Mouse (Mus musculus): ENCODE measurements around the gene Net1.
"Not testable (repeated sequence)": the region's sequence is repeated elsewhere in the genome, so short reads cannot be mapped to it uniquely, and the experiment has no call there.

Gene Net1

DNA sequence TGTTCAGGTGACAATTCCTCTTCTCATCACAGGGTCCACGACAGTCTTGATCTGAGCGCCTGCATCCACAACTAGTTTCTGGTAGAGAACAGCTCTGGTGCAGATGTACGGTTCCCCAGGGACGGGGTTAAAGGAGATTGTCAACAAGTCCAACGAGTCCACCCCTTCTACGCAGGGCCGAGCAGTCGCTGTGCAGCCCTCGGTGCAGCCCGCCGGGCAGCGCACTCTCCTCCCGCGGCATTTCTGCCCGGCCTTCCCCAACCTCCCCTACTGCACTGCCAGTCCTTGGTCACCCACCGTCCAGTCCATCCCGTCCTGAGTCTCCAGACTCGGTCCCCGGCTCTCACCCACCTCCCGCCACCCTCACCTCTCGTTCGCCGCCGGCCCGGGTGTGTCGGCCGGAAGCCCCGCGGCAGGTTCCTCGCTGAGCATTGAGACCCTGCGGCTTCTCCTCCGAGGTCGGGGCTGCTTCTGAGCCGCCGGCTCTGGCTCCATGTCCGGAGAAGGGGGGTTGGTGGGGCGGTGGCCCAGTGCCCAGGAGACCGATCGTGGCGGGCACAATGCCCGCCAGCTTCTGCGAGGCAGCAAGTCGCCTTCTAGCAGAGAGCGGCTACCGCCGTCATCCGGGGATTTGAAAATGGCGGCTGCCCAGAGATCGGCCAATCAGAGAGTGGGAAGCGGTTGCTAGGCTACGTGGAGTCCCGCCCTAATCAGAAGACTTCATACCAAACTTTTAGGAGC, at the start of gene Net1, which contains the start of gene Tubal3:
Gene Net1 (minus strand): TSS at position 650 of the 741 bp plus-strand sequence.
Gene Tubal3 (plus strand): TSS at position 704 of the 741 bp plus-strand sequence.
- DNase-seq (ENCODE audit: inconsistent age in 2 of 2, low spot score in 1 of 2), result peak; percentile 87 to 97

DNA sequence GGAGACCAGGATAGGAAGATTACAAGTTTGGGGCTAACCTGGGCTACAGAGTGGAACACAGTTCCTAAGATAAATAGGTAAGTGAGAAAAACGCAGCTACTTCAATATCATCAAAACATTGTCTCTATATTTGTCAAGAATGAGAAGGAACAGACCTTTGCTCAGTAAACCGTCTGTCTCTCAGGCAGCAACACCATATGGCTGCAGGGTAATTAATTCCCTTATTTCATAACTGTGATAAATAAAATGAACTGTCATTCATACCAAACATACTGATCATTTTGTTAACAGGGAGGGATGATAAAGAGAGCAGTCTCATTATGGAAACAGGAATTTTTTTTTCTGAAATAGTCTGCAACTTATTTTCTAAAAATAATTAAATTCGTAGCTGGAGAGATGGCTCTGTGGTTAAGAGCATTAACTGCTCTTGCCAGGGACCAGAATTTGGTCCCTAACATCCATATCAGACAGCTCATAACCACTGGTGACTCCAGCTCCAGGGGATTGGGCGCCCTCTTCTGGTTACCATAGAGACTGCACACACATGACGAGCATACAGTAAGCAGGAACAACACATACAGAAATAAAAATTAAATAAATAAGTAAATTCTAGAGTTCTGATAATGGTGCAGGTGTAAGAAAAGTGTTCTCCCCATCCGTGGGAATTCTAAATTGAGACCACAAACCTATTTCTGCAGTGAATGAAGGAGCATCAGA, 33.3 kb upstream of the Net1 start:
- no peak for DNase-seq (ENCODE audit: inconsistent age in 2 of 2, low spot score in 1 of 2)

DNA sequence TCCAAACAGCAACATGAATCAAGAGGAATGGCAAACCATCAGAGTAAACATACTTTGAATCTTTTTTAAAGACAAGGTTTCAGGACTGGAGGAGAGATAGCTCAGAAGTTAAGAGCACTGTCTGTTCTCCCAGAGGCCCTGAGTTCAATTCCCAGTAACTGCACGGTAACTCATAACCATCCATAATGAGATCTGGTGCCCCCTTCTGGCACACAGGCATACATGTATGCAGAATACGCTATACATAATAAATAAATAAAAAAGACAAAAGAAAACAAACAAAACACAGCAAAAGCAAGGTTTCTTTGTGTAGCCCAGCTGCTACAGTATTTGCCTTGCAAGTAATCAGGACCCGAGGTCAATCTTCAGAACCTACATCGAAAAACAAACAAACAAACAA, 31.5 kb upstream of the Net1 start:
- no peak for DNase-seq (ENCODE audit: inconsistent age in 2 of 2, low spot score in 1 of 2)

DNA sequence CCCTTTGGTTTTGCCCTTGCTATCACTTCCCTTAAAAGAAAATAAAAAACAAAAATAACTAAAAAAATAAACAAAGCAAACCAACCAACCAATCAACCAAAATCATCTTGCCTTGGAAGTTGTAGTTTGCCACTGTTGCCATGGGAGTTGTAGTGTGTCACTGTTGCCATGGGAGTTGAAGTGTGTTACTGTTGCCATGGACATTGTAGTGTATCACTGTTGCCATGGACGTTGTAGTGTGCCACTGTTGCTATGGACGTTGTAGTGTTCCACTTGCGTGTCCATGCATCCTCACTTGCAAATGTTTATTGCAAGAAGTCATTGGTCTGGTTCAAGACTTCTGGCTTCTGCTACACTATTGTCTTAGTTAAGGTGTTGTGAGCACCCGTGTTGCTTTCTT, 29.2 kb upstream of the Net1 start:
- no peak for DNase-seq (ENCODE audit: inconsistent age in 2 of 2, low spot score in 1 of 2)

GRCm38 (mm10) chr13:3945249-3945648, 27.2 kb upstream of the Net1 start, which contains the start of gene Ucn3:
TSS of gene Ucn3 (minus strand) at chr13:3945349.
- DNase-seq (ENCODE audit: inconsistent age in 2 of 2, low spot score in 1 of 2), result no peak

GRCm38 (mm10) chr13:3944699-3945098, 26.7 kb upstream of the Net1 start:
- no peak for DNase-seq (ENCODE audit: inconsistent age in 2 of 2, low spot score in 1 of 2)

DNA sequence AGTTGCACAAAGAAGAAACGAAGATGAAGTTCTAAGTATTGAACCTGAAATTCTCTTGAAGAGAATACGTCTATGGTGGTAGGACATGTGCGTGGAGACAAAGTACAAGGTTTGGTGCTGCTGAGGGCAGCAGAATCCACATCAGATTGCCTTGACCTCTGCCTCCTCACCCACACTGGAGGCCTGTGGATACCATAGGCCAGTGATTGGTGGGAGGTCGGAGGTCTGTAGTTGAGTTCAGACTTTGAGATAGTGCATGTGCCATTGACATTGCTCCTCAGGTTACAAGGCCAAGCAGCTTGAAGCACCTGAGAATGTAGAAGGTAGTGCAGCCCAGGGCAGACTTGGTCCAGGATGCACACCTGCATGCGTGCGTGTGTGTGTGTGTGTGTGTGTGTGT, 8.0 kb upstream of the Net1 start:
- no peak for DNase-seq (ENCODE audit: inconsistent age in 2 of 2, low spot score in 1 of 2)

DNA sequence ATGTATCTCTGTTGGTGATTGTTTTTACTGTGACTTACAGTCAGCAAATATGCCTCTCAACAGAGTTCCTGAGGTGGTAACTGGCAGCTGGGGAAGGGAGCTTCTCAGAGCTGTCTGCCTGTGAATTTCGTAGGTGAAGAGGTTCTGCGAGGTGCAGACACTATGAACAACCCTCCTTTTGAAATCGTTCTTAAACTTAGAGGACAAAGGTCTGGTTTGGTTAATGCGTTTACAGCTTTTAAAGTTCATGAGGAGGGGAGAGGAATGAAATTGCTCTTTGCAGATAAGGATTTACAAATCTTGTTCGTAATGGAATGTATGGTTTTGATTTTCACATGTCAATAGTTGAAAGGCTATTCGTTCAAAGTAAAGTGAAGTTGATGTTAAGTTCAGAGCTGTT, 7.6 kb upstream of the Net1 start:
- no peak for DNase-seq (ENCODE audit: inconsistent age in 2 of 2, low spot score in 1 of 2)

GRCm38 (mm10) chr13:3924483-3924882, 6.5 kb upstream of the Net1 start:
- DNase-seq (ENCODE audit: inconsistent age in 2 of 2, low spot score in 1 of 2), result no peak

- no peak for DNase-seq (ENCODE audit: inconsistent age in 2 of 2, low spot score in 1 of 2)
Observed at GRCm38 (mm10) chr13:3913504-3913903, 4.5 kb downstream of the Net1 start.

DNA sequence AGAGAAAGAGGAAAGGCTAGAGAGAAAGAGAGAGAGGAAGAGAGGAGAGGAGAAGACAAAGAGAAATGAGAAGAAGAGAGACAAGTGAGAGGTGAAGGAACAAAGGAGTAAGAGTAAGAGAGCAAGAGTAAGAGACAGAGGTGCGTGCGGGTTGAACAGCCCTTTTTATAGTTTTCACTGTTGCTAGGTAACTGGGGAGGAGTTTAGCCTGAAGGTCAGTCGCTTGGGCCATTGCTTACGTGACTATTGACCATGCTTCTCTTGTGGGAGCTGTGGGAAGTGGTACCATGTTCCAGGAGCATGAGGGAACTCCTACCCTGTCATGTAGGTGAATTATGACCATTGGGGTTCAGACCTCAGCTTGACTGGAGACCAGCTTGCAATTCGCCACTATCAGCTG, 7.7 kb downstream of the Net1 start:
- DNase-seq (ENCODE audit: inconsistent age in 2 of 2, low spot score in 1 of 2), result no peak

DNA sequence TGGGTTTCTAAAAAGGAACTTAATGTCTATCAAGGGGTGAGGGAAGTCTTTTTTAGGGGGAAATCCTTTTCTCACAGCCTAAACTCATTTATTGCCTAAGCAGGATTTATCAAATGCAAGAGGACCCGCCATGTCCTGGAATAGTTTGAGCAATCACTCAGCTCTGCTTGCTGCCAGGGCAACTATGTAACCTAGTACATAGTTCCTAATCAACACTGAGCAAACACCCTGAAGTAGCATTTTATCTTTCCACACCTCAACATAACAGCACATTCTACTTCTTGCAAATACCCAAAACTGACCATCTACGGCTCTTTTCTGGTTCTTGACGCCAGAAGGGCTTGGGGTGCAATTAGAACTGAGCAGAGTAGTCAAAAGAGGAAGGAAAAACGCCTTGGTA, 9.8 kb downstream of the Net1 start:
- DNase-seq (ENCODE audit: inconsistent age in 2 of 2, low spot score in 1 of 2), result no peak

DNA sequence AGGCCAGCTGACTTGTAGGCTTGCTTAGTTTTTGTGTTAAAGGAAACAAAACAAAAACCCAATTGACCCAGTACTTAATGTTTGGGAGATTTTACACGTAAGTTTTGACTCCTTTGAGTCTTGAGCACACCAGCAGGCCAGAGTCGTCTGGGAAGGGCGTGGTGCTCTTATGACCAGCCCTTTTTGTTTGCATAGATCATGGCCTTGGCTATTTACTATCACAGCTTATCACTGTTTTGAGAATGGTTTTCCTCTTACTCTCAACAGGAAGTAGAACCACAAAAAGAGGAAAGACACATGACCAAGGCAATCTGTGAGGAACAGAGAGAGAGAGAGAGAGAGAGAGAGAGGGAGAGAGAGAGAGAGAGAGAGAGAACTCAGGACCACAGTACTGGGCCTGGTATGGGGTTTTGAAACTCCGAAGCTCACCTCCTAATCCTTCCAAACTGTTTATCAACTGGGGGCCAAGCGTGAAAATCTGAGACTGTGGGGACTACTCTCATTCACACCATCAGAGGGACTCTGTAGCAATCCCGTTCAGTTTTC, 10.8 kb downstream of the Net1 start:
- no peak for DNase-seq (ENCODE audit: inconsistent age in 2 of 2, low spot score in 1 of 2)

DNA sequence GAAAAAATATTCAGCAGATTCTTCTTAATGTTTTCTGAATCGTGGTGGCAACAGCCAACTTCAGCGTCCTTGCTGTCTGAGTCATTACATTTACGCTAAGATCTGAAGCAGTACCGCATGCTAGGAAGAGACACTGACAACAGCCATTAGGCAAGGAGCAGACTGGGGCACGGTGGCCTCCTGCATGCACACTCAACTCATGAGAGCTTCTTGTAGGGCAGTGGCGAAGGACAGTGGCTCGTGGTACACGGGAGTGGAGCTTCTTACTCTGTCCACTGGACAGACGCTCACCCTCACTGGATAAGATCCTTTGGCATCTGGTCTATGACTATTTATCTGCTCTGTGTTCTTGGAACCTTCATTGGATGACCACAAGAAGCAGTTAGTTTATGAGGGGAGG, 18.7 kb downstream of the Net1 start:
- peak in 1 of 2 experiments; percentile 59 for DNase-seq (ENCODE audit: inconsistent age in 2 of 2, low spot score in 1 of 2)

- not testable (repeated sequence) for DNase-seq (ENCODE audit: inconsistent age in 2 of 2, low spot score in 1 of 2)
Observed at GRCm38 (mm10) chr13:3898202-3898601, 19.8 kb downstream of the Net1 start.

DNA sequence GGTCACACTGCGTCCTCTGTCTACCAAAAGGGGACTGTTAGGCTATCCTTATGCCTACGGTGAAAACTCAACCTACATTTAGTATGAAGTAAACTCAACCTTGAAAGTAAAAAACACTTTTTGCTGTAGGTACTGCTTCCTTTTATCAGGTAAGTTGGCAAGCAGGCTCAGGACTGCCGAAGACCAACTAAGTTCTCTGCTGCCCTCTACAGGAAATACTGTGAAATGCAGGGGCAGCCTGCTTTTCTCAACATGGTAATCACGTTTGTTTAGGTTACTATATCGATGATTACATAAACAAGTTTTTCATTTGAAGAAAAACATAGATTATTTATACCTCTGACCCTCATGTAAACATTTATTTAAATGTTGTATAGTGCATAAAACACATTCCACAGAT, 21.1 kb downstream of the Net1 start:
- peak; percentile 61 to 93 for DNase-seq (ENCODE audit: inconsistent age in 2 of 2, low spot score in 1 of 2)

- DNase-seq (ENCODE audit: inconsistent age in 2 of 2, low spot score in 1 of 2), result peak in 1 of 2 experiments; percentile 34
Observed at GRCm38 (mm10) chr13:3896032-3896431, 22.0 kb downstream of the Net1 start.

- peak in 1 of 2 experiments; percentile 37 for DNase-seq (ENCODE audit: inconsistent age in 2 of 2, low spot score in 1 of 2)
Observed at GRCm38 (mm10) chr13:3895397-3895980, 22.5 kb downstream of the Net1 start.

DNA sequence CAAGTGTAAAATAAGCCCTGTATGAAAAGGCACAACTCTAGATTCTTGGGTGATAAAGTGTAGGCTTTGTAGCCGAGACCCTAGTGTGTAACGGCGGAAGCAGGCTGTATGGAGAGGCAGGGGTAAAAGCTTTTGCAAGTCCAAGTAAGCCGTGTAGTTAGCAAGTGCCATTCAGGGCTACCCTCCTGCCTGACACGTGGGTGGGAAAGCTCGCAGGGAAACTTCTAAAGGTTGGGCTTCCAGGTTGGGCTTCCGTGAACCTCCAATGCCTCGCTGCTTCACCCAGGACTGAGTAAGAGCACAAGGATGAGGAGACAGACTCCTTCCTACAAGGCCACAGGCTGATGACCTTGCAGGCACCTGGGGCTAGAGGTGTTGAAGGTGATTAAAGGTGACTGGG, 23.5 kb downstream of the Net1 start:
- peak in 1 of 2 experiments; percentile 39 for DNase-seq (ENCODE audit: inconsistent age in 2 of 2, low spot score in 1 of 2)

DNA sequence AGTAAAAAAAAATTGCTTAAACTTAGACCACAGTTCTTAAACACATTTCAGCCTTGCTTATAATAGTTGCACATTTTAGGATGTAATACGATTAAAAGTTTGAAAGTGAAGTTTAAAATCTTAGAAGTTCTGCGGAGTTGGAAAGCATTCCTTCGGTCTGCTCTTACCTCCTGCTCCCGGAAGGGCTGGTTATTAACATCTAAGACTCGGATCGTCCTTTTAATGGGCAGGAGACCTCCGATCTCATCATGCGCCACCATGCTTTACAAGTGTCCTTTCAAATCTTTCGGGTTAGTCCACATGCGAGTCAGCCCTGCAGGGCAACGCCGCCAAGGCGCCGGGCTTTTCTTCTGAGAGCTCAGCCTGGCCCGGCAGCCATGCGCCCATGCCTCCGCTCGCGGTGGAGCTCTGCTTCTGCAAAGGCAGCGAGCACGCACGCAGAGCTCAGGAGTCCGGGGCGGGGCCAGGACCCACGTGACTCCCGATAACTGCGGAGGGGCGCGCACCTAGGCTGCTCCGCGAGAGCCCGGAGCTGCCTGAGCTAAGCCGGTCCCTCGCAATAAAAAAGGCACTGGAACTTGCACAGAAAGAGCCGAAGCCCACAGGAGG, 24.8 kb downstream of the Net1 start:
- DNase-seq (ENCODE audit: inconsistent age in 2 of 2, low spot score in 1 of 2), result peak; percentile 95 to 98

DNA sequence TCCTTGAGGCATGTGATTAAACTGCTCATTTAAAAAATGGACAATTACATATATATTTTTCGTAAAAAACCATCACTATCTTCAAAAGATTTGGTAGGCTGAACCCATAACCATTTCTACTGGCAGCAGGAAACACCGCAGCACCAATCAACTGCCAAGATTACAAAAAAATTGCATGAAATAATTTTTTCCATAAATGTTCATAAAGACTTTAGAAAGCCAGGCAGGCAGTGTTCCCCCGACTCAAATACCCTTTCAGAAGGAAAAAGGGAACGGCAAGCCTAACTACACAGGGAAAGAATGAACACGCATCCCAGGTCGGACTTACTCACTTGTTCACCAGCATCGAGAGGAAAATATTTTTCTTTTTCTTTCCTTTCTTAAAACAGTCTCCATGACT, 25.4 kb downstream of the Net1 start:
- DNase-seq (ENCODE audit: inconsistent age in 2 of 2, low spot score in 1 of 2), result peak in 1 of 2 experiments; percentile 71
